Mouse (Mus musculus) neutrophil, adult 65 days (primary cell): ENCODE data around the gene Isl2. TPM values are rescaled to one million over a fixed set of nuclear protein-coding genes. Genes with fewer than 3 reads are reported as not detected.

Source experiments
- total RNA-seq: library from RNA; stranded (reverse); gene quantifications from 2 replicates; pipeline ENCODE4 v1.2.4, GENCODE M21; 2023

The Isl2 gene
- not detected in 2 replicates for total RNA-seq

GRCm38 (mm10) chr9:55538377-55538776 is at the start of gene Isl2:
Isl2 (plus strand) TSS chr9:55538672.

GRCm38 (mm10) chr9:55512027-55512543 is 26.4 kb upstream of the Isl2 start, which contains the start of gene Etfa:
Etfa (minus strand) TSS chr9:55512243.

Other genes with a start within 250 kb of the Isl2 start
- gene Nrg4, start 211.8 kb upstream of the Isl2 start, total RNA-seq, result 7.2 and 13.4 TPM in 2 replicates
- gene Tmem266, start 211.8 kb upstream of the Isl2 start, total RNA-seq, result not detected in 2 replicates
- gene Etfa, start 26.4 kb upstream of the Isl2 start, total RNA-seq, result 25.4 and 28.4 TPM in 2 replicates